Mouse (Mus musculus) G1E-ER4 (cell line): ENCODE measurements around the gene Abhd11. TPM values are rescaled to one million over a fixed set of nuclear protein-coding genes. Genes with fewer than 3 reads are reported as not detected.

Experiments used
- GATA1 ChIP-seq: IDR thresholded peaks from one replicate; pipeline ENCODE4 v1.8.0; 2012; ENCODE audit warnings: low read length, inconsistent platforms
- polyA plus RNA-seq: library from polyadenylated mRNA; stranded (reverse); fragments of >175 nt; gene quantifications from 2 replicates; pipeline ENCODE4 v1.2.3, GENCODE M21; 2012

The Abhd11 gene
- polyA plus RNA-seq = 78.8 and 94.7 TPM in 2 replicates

GRCm38 (mm10) chr5:135008671-135009589, at the start of gene Abhd11:
Gene Abhd11, plus strand, starts transcription at chr5:135009152.
- TF ChIP-seq GATA1 = no peak

DNA sequence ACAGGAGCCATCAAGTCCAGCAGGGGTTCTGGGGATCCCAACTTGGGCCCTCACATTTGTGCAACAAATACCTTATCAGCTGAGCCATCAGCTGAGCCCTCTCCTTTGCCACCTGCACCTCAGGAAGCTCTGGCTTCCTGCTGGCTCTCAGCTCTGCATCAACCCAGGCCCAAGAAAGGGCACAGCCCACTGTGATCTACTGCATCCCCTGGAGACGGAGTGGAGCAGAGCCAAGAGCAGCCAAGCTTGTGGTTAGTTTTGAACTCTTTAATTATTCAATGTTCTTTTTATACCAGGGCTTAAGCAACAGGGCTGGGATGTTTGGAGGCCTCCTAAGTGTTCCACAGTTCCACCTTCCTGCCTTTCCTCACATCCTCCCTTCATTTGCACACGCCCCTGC, 48.5 kb upstream of the Abhd11 start:
- TF ChIP-seq GATA1 = no peak

DNA sequence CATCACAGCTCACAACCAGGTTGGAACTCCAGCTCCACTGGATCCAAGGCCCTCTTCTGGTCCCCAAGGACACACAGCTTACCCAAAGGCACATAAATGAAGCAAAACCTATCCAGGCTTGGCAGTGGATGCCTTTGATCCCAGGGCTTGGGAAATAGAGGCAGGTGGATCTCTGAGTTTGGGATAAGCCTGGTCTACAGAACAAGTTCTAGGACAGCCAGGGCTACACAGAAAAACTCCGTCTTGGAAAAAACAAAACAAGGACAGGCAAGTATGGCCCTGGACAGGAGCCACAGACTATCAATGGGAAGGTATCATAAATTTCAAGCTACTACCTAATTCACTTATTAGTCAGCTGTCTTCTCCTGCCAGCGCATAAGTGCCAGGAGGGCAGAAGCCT, 47.4 kb upstream of the Abhd11 start:
- TF ChIP-seq GATA1 = no peak

DNA sequence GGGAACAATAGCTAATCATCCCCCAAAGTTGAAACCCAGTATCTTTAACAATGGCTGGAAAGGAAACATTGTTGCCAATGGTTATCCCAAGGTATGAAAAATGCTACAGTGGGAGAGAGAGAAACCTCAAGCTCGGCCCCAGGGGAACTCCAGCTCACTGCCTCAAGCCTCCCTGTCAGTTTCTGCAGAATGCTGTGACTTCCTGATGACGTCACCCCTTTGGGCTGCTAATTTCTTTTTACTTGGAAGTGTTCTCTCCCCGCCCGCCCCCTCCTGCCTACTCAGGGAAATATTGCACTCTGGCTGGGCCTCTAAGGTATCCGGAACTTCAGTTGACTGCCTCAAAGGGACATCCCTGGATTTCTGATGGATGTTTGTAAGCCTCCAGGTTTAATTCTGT, 45.4 kb upstream of the Abhd11 start:
- no peak for TF ChIP-seq GATA1

DNA sequence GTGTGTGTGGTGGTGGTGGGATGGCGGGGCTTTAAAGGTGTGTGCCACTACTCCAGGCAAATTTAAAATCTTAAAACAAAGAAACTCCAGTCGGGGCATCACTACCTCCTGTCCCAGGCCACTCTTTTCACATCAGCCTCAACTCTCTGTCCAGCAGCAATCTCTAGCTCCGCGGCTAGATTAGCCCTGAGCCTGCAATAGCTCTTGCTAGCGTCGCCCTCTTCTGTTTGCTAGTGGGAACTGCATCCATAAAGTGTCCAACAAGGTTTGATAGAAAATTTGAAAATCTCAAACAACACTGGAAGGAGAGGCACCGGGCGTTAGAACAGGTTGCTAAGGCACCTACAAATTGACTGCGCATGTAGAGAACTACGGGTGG, 43.5 kb upstream of the Abhd11 start:
- no peak for TF ChIP-seq GATA1

DNA sequence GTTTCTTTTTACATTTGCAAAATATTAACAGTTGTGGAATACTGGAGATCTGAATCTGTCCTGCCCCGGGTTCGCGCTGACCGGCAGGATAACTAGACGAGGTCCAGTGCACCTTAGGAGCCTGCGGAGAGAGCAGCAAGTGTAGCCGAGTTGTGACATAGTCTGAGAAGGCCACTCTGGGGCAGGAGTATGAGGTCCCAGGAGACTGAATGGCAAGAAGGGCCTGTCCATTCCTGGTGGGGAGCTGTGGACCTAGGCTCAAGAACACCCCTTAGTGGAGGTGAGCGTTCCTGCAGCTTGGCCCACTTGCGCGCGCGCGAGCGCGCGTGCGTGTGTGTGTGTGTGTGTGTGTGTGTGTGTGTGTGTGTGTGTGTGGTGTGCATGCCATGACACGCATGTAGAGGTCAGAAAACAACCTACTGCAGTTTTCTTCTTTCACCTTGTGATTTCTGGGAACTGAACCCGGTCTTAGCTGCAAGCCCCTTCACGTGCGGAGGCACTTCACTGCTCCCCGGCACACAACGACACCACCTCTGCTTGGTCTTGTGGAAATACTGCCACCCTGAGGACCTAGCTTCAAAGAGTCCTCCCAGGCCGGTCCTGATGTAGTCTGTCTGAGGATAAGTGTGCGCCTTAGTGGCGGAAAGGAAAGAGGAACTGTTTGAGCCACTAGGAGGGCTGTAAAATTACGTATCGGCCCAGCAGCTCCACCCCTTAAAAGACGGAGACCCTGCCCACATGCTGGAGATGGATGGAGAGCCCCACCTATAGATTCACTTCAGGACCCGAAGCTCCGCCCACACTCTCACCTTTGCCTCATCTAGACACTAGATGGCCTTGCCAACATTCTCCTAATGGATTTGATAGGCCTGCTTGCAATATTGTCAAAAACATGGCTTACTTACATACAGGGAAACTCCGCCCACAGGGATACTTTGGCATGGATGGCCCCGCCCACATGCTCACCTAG, 42.8 kb upstream of the Abhd11 start:
- TF ChIP-seq GATA1 = no peak

- no peak for TF ChIP-seq GATA1
Observed at GRCm38 (mm10) chr5:134967164-134967944, 41.6 kb upstream of the Abhd11 start.

DNA sequence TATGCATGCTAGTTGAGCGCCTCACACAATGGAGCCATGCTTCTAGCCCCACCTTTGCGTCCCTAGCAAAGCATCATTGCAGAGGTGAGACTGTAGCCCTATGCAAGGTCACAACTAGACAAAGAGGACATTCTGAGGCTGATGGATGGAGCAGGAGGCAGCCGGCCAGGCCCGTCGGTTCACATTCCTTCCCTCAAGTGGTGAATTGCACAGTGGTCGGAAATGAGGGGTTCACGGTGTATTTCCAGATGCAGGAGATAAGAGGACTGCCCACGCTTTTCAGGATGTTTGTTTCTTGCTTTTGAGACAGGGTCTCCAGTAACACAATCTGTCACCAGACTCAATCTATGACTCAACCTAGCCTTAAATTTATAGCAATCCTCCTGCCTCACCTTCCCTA, 38.3 kb upstream of the Abhd11 start:
- no peak for TF ChIP-seq GATA1

DNA sequence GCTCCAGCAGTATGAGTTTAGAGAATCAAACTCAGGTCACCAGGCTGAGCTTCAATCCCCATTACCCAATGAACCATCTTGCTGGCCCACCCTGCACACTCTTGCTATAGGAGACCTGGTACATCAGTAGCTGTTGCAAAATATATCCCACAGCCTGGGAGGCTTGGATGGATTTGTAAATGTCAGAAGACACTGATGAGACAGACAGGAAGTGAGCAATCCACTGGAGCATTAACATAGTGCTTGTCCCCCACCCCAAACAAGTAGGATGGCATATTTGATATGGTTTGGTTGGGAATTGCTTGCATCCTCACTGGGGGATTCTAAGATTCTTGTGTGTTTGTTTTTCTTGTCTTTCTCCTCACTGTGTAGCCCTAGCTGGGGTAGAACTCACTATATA, 35.9 kb upstream of the Abhd11 start:
- no peak for TF ChIP-seq GATA1

- no peak for TF ChIP-seq GATA1
Observed at GRCm38 (mm10) chr5:134973526-134973925, 35.4 kb upstream of the Abhd11 start.

DNA sequence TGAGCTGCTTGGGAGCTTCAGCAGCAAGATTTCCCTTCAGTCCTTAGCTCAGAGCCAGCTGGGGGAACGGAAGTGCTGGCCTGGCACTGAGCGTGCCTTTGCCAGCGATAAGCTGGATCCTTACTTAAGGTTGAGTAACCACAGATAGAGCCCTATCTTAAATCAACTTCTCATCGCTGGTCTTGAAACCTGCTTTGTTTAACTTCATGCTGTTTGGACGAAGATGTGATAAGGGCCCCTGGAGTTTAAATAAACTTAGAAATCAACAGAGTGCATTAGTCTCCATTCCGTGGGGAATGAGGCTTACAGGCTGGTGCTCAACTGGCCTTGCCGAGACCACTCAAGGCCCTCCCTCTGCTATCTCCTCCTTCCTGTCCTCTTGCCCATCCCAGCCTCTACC, 34.7 kb upstream of the Abhd11 start:
- peak; percentile 99 for TF ChIP-seq GATA1

GRCm38 (mm10) chr5:134974921-134975320, 34.0 kb upstream of the Abhd11 start:
- TF ChIP-seq GATA1 = no peak

DNA sequence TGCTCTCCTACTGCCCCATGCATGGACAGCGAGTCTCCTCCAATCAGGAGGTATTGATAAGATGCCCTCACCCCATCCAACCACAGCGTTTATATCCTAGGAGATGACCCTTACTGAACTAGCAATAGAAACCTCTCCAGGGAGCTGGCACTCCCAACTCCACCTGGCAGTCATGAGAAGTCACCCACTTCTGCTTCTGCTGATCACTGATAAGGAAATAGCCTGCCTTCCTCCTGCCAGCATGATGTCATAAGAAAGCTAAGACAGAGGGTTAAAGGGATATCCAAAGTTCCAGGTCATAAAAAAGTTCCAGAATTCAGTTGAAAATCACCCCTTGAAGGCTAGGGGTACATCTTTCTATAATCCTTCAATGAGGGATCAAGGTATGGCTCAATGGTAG, 32.8 kb upstream of the Abhd11 start:
- no peak for TF ChIP-seq GATA1

GRCm38 (mm10) chr5:134976577-134977250, 32.2 kb upstream of the Abhd11 start:
- peak; percentile 76 for TF ChIP-seq GATA1

DNA sequence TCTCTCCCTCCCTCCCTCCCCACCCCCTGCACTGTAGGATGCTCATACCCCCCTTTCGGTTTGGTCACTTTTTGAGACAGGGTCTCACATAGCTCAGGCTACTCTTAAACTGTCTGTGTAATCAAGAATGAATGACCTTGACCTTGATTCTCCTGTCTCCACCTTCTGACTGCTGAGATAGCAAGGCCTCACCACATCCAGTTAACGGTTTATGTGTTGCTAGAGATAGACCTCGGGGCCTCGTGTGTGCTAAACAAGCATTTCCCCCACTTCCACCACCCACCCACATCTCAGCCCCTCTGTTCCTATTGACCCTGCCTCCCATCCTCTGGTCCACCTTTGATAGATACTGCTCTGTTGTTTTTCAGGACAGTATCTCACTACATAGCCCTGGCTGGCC, 31.1 kb upstream of the Abhd11 start:
- no peak for TF ChIP-seq GATA1
